Mouse (Mus musculus) ovary, postnatal 10 days (tissue): ENCODE measurements at regions not wholly inside any gene's neighbourhood (a gene's known extent, or its start where the extent isn't known, plus 50 kb on each side); places are given as distances from the start of the nearest gene placed in this dataset.

ENCODE experiments used
- DNase-seq: peaks from one replicate; pipeline ENCODE4 v3.0.0; 2022; ENCODE audit warnings: low spot score

DNA sequence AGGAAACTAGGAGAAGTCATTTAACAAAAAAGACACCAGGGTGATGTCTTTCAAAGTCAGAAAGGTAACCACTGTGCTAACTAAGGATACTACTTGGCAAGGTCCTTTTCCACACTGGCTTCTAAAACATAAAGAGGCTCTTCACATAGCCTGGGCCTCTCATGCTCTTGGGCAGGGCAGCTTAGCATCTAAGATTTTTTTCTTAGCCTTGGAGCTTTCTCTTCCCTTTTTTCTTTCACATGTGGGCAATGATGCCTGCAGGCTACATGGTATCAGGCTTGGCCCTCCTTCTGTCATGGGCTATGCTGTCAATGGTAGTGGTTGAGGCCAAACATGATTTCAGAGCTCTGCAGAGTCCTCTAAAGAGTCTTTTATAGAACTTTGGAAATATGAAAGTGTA lies 60.6 kb downstream of the Serpinb6d start:
- DNase-seq = no peak

DNA sequence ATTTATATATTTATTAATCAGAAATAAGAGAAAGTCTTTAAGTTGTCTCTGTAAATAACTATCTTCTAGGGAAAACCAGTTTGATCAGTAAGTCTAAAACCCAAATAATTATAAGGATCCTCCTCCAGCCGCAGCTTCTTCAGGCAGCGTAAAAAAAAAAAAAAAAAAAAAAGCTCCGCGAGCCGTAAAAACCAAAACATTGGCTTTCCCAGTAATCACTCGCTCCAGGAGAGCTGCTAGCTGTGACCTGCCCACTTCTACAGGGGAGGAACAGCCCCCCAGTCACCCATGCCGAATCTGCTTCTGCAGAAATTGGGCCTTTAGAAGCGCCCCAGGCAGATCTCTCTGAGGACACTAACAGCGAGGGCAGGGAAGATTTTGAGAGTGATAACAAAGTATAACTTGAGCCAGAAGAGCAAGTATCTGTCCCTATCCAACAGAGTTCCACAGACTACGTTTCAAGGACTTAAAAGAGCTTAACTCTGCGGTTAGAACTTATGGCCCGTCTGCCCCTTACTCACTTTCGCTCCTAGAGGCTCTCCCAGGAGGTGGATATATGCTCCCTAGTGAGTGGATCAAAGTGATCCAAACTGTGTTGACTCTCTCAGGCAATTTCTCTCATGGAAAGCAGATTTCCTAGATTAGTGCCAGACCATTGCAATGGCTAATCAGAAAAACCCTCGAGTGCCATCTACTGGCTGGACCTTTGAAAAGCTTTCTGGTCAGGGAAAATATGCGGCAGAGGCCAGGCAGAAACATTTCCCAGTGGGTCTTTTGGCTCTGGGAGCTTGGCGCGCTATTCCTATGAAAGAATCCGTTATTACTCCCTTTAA lies 80.7 kb downstream of the Serpinb6e start:
- DNase-seq = peak; percentile 43

DNA sequence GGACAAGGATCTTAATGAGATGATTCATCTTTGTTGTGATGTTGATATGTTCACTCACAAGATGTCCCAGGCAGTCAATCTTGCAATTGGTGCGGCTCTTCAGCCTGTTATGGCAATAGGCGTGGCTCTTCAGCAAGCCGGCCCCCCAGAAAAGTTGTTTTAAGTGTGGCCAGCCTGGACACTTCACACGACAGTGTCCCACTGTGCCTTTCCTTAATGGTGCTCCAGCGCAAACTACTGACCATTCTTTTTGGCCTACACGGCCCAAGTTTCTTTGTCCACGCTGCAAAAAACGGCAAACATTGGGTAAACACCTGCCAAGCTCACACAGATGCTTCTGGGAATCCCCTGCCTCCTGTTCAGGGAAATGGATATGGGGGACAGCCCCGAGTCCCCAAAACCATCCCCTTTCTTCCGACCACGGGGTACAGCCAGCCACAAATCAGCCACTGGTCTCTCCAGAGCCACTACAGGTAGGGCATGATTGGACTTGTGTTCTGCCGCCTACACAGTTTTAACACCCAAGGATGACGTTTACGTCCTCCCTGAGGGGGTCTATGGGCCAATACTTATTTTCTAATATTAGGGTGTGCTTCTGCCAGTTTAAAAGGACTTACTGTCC lies 79.8 kb downstream of the Serpinb6e start:
- no peak for DNase-seq
